Mouse (Mus musculus): ENCODE measurements around the gene Ttf1. TPM values are rescaled to one million over a fixed set of nuclear protein-coding genes. Genes with fewer than 3 reads are reported as not detected.

The Ttf1 gene
- polyA plus RNA-seq, 1 experiment from 2014 or later: 11.7 TPM

GRCm38 (mm10) chr2:29039741-29040140 lies 20.3 kb upstream of the Ttf1 start:
- peaks cover 91% of the 10 kb centered on the region for H3K27me3 ChIP-seq
- H3K27ac ChIP-seq: no peak overlapping the region
- no peak overlapping the region for H3K4me2 ChIP-seq
- WGBS: 12% methylated on average over 5 of the region's 5 CpGs
- no peaks in the 10 kb centered on the region for H3K36me3 ChIP-seq
- no peak overlapping the region for H3K9ac ChIP-seq
- H3K4me1 ChIP-seq: no peaks in the 10 kb centered on the region
- H3K9me3 ChIP-seq (replicated peaks): no peaks in the 10 kb centered on the region
- no peak overlapping the region for H3K4me3 ChIP-seq (replicated peaks)
- no peak for ATAC-seq (replicated peaks; ENCODE audit: low FRiP score)

- no peak overlapping the region for H3K4me2 ChIP-seq
- no peak for ATAC-seq (replicated peaks; ENCODE audit: low FRiP score)
Observed at GRCm38 (mm10) chr2:29040594-29041476, 19.2 kb upstream of the Ttf1 start.

GRCm38 (mm10) chr2:29041477-29041768 lies 18.6 kb upstream of the Ttf1 start:
- no peak overlapping the region for H3K4me3 ChIP-seq (replicated peaks)
- no peak overlapping the region for H3K9ac ChIP-seq
- peaks cover 98% of the 10 kb centered on the region for H3K27me3 ChIP-seq
- no peak overlapping the region for H3K4me2 ChIP-seq
- H3K9me3 ChIP-seq (replicated peaks): no peaks in the 10 kb centered on the region
- H3K36me3 ChIP-seq: no peaks in the 10 kb centered on the region
- 30% methylated on average over 8 of the region's 8 CpGs for WGBS
- no peak for ATAC-seq (replicated peaks; ENCODE audit: low FRiP score)
- H3K4me1 ChIP-seq: no peaks in the 10 kb centered on the region
- H3K27ac ChIP-seq: no peak overlapping the region

More at GRCm38 (mm10) chr2:29040594-29041476, 19.2 kb upstream of the Ttf1 start:
- Histone ChIP-seq H3K4me3 (replicated peaks) (no peak overlapping the region), H3K9ac (no peak overlapping the region), H3K9me3 (replicated peaks) (no peaks in the 10 kb centered on the region), H3K27ac (no peak overlapping the region), H3K36me3 (no peaks in the 10 kb centered on the region), H3K27me3 (peaks cover 95% of the 10 kb centered on the region), H3K4me1 (no peaks in the 10 kb centered on the region)
- 15% methylated on average over 18 of the region's 18 CpGs for WGBS

GRCm38 (mm10) chr2:29042124-29042523 lies 17.9 kb upstream of the Ttf1 start:
- H3K36me3 ChIP-seq: no peaks in the 10 kb centered on the region
- no peaks in the 10 kb centered on the region for H3K9me3 ChIP-seq (replicated peaks)
- WGBS: 87% methylated on average over 5 of the region's 5 CpGs
- no peak overlapping the region for H3K27ac ChIP-seq
- H3K9ac ChIP-seq: no peak overlapping the region
- no peak for ATAC-seq (replicated peaks; ENCODE audit: low FRiP score)
- H3K27me3 ChIP-seq: peaks cover 98% of the 10 kb centered on the region
- no peak overlapping the region for H3K4me2 ChIP-seq
- no peaks in the 10 kb centered on the region for H3K4me1 ChIP-seq
- no peak overlapping the region for H3K4me3 ChIP-seq (replicated peaks)

- H3K27me3 ChIP-seq: peaks cover 95% of the 10 kb centered on the region
- H3K9me3 ChIP-seq (replicated peaks): no peaks in the 10 kb centered on the region
- ATAC-seq (replicated peaks; ENCODE audit: low FRiP score): no peak
- no peak overlapping the region for H3K4me3 ChIP-seq (replicated peaks)
- no peak overlapping the region for H3K27ac ChIP-seq
- H3K9ac ChIP-seq: no peak overlapping the region
- no peaks in the 10 kb centered on the region for H3K4me1 ChIP-seq
- H3K4me2 ChIP-seq: no peak overlapping the region
- WGBS: 35% methylated on average over 16 of the region's 16 CpGs
- no peaks in the 10 kb centered on the region for H3K36me3 ChIP-seq
Observed at GRCm38 (mm10) chr2:29046151-29046550, 13.9 kb upstream of the Ttf1 start.

GRCm38 (mm10) chr2:29051932-29052331 lies 8.1 kb upstream of the Ttf1 start:
- H3K36me3 ChIP-seq: no peaks in the 10 kb centered on the region
- WGBS: 55% methylated on average over 5 of the region's 5 CpGs
- no peak overlapping the region for H3K27ac ChIP-seq
- H3K9me3 ChIP-seq (replicated peaks): no peaks in the 10 kb centered on the region
- H3K4me2 ChIP-seq: no peak overlapping the region
- no peak for ATAC-seq (replicated peaks; ENCODE audit: low FRiP score)
- H3K27me3 ChIP-seq: peaks cover 77% of the 10 kb centered on the region
- H3K4me1 ChIP-seq: peaks cover 12% of the 10 kb centered on the region
- no peak overlapping the region for H3K9ac ChIP-seq
- H3K4me3 ChIP-seq (replicated peaks): no peak overlapping the region

- no peak overlapping the region for H3K4me2 ChIP-seq
- H3K4me1 ChIP-seq: peaks cover 12% of the 10 kb centered on the region
- no peaks in the 10 kb centered on the region for H3K36me3 ChIP-seq
- H3K27me3 ChIP-seq: peaks cover 78% of the 10 kb centered on the region
- no peak overlapping the region for H3K27ac ChIP-seq
- ATAC-seq (replicated peaks; ENCODE audit: low FRiP score): 0 out of 2 replicates have a peak, but pooled peaks have one; percentile 22
- H3K9me3 ChIP-seq (replicated peaks): no peaks in the 10 kb centered on the region
- 28% methylated on average over 4 of the region's 4 CpGs for WGBS
- H3K9ac ChIP-seq: no peak overlapping the region
- no peak overlapping the region for H3K4me3 ChIP-seq (replicated peaks)
Observed at GRCm38 (mm10) chr2:29052943-29053454, 7.1 kb upstream of the Ttf1 start.

- no peak overlapping the region for H3K27ac ChIP-seq
- peak overlapping the region; percentile 46 for H3K9ac ChIP-seq
- H3K4me2 ChIP-seq: peak overlapping the region; percentile 69
- 1% methylated on average over 20 of the region's 20 CpGs for WGBS
- peaks cover 78% of the 10 kb centered on the region for H3K27me3 ChIP-seq
- peaks cover 12% of the 10 kb centered on the region for H3K4me1 ChIP-seq
- no peak for ATAC-seq (replicated peaks; ENCODE audit: low FRiP score)
- H3K4me3 ChIP-seq (replicated peaks): peak overlapping the region; percentile 49
- no peaks in the 10 kb centered on the region for H3K9me3 ChIP-seq (replicated peaks)
- no peaks in the 10 kb centered on the region for H3K36me3 ChIP-seq
Observed at GRCm38 (mm10) chr2:29053802-29054544, 6.1 kb upstream of the Ttf1 start.

GRCm38 (mm10) chr2:29054545-29054935 lies 5.5 kb upstream of the Ttf1 start:
- Histone ChIP-seq H3K36me3 (no peaks in the 10 kb centered on the region), H3K4me2 (peak overlapping the region; percentile 69), H3K9ac (peak overlapping the region; percentile 46), H3K4me3 (replicated peaks) (peak overlapping the region; percentile 49), H3K9me3 (replicated peaks) (no peaks in the 10 kb centered on the region), H3K27me3 (peaks cover 73% of the 10 kb centered on the region), H3K4me1 (peaks cover 12% of the 10 kb centered on the region), H3K27ac (no peak overlapping the region)
- peak; percentile 52 for ATAC-seq (replicated peaks; ENCODE audit: low FRiP score)
- WGBS: 2% methylated on average over 30 of the region's 30 CpGs

- Histone ChIP-seq H3K27ac (no peak within 1 kb of the TSS), H3K9ac (peak within 1 kb of the TSS; percentile 46), H3K36me3 (no peaks in the 10 kb centered on the region), H3K4me1 (peaks cover 14% of the 10 kb centered on the region), H3K4me2 (peak within 1 kb of the TSS; percentile 69), H3K27me3 (peaks cover 70% of the 10 kb centered on the region), H3K4me3 (replicated peaks) (peak within 1 kb of the TSS; percentile 49), H3K9me3 (replicated peaks) (no peaks in the 10 kb centered on the region)
- peak; percentile 62 for ATAC-seq (replicated peaks; ENCODE audit: low FRiP score)
- under 1% methylated on average over 25 of the region's 25 CpGs for WGBS
Observed at GRCm38 (mm10) chr2:29054991-29055390, 5.1 kb upstream of the Ttf1 start, which contains the start of gene Cfap77. TSS of gene Cfap77 (minus strand) at chr2:29055066.

- ATAC-seq (replicated peaks; ENCODE audit: low FRiP score): no peak
- H3K4me3 ChIP-seq (replicated peaks): no peak overlapping the region
- H3K9me3 ChIP-seq (replicated peaks): no peaks in the 10 kb centered on the region
- H3K9ac ChIP-seq: no peak overlapping the region
- peaks cover 11% of the 10 kb centered on the region for H3K4me1 ChIP-seq
- 93% methylated on average over 6 of the region's 6 CpGs for WGBS
- peaks cover 44% of the 10 kb centered on the region for H3K36me3 ChIP-seq
- H3K27me3 ChIP-seq: no peaks in the 10 kb centered on the region
- H3K27ac ChIP-seq: no peak overlapping the region
- no peak overlapping the region for H3K4me2 ChIP-seq
Observed at GRCm38 (mm10) chr2:29065796-29066195, 5.7 kb downstream of the Ttf1 start.

- Histone ChIP-seq H3K4me3 (replicated peaks) (no peak overlapping the region), H3K9ac (no peak overlapping the region), H3K27ac (no peak overlapping the region), H3K4me2 (no peak overlapping the region), H3K4me1 (peaks cover 5% of the 10 kb centered on the region), H3K36me3 (peaks cover 50% of the 10 kb centered on the region), H3K9me3 (replicated peaks) (no peaks in the 10 kb centered on the region), H3K27me3 (no peaks in the 10 kb centered on the region)
- 55% methylated on average over 7 of the region's 7 CpGs for WGBS
- ATAC-seq (replicated peaks; ENCODE audit: low FRiP score): no peak
Observed at GRCm38 (mm10) chr2:29066410-29066809, 6.3 kb downstream of the Ttf1 start.

Measured in kidney, embryonic 15.5 days (tissue).